In genomic region chr6:36850422-36851129, GRCm38 (mm10) we compare ENCODE assay signal across 8 mouse cellular contexts. TPM values are rescaled to one million over a fixed set of nuclear protein-coding genes. Genes with fewer than 3 reads are reported as not detected.
A peak's percentile ranks its signal among the peaks of the same experiment; 100 is the strongest.
DNase-seq lines count a peak whose midpoint lies in the region; ATAC-seq lines count a peak whose summit lies in the region.

No protein-coding gene starts in this region.

- no peak overlapping the region for H3K4me2 ChIP-seq in forebrain, embryonic 12.5 days
- H3K4me2 ChIP-seq in forebrain, embryonic 11.5 days (ENCODE audit: low read depth, low read length, severe bottlenecking), result no peak overlapping the region
- no peak overlapping the region for H3K4me2 ChIP-seq in embryonic facial prominence, embryonic 14.5 days (ENCODE audit: low read depth, low read length)
- no peak overlapping the region for H3K4me2 ChIP-seq in lung, embryonic 15.5 days

- H3K9me3 ChIP-seq in forebrain, embryonic 12.5 days, result no peaks in the 10 kb centered on the region
- no peaks in the 10 kb centered on the region for H3K9me3 ChIP-seq in forebrain, embryonic 11.5 days (ENCODE audit: control insufficient read depth, low read length)
- no peaks in the 10 kb centered on the region for H3K9me3 ChIP-seq in embryonic facial prominence, embryonic 14.5 days (ENCODE audit: control insufficient read depth, low read length)
- no peaks in the 10 kb centered on the region for H3K9me3 ChIP-seq in lung, embryonic 15.5 days

- no peak overlapping the region for H3K9ac ChIP-seq in forebrain, embryonic 12.5 days
- no peak overlapping the region for H3K9ac ChIP-seq in forebrain, embryonic 11.5 days (ENCODE audit: low read length)
- H3K9ac ChIP-seq in embryonic facial prominence, embryonic 14.5 days (ENCODE audit: low read depth, low read length), result no peak overlapping the region
- no peak overlapping the region for H3K9ac ChIP-seq in lung, embryonic 15.5 days

- 0 out of 2 replicates have a peak overlapping the region, but pooled peaks have one; percentile 21 for H3K27ac ChIP-seq in forebrain, embryonic 12.5 days
- H3K27ac ChIP-seq in forebrain, embryonic 11.5 days (ENCODE audit: low read depth, low read length), result no peak overlapping the region
- peak overlapping the region; percentile 13; the same call in 1 of the 2 replicates for H3K27ac ChIP-seq in embryonic facial prominence, embryonic 14.5 days (replicated peaks; ENCODE audit: low read depth, low read length)
- no peak overlapping the region for H3K27ac ChIP-seq in lung, embryonic 15.5 days

- DNase-seq in forebrain, embryonic 11.5 days (ENCODE audit: low spot score), result no peak
- peak; percentile 88 for DNase-seq in adrenal gland, adult 2 months
- DNase-seq in embryonic facial prominence, embryonic 14.5 days (ENCODE audit: low spot score), result peak; percentile 58
- DNase-seq in layer of hippocampus, adult 18-20 months (ENCODE audit: low spot score in 2 of 2), result peak; percentile 69 to 85
- DNase-seq in right cerebral cortex, postnatal 4 days, result peak; percentile 81
- no peak for DNase-seq in thymus, postnatal 10 days (ENCODE audit: low spot score in 2 of 2)

- no peaks in the 10 kb centered on the region for H3K4me1 ChIP-seq in forebrain, embryonic 12.5 days
- no peaks in the 10 kb centered on the region for H3K4me1 ChIP-seq in forebrain, embryonic 11.5 days (replicated peaks; ENCODE audit: control insufficient read depth, insufficient read depth, low read length)
- H3K4me1 ChIP-seq in embryonic facial prominence, embryonic 14.5 days (ENCODE audit: control insufficient read depth, insufficient read depth, low read length), result peaks cover 13% of the 10 kb centered on the region
- H3K4me1 ChIP-seq in lung, embryonic 15.5 days, result peaks cover 11% of the 10 kb centered on the region

- H3K27me3 ChIP-seq in forebrain, embryonic 12.5 days, result no peaks in the 10 kb centered on the region
- H3K27me3 ChIP-seq in forebrain, embryonic 11.5 days (ENCODE audit: control insufficient read depth, insufficient read depth, low read length), result no peaks in the 10 kb centered on the region
- H3K27me3 ChIP-seq in embryonic facial prominence, embryonic 14.5 days (replicated peaks; ENCODE audit: control insufficient read depth, insufficient read depth, low read length), result no peaks in the 10 kb centered on the region
- H3K27me3 ChIP-seq in lung, embryonic 15.5 days, result no peaks in the 10 kb centered on the region

- no peak overlapping the region for H3K4me3 ChIP-seq in forebrain, embryonic 12.5 days (replicated peaks)
- no peak overlapping the region for H3K4me3 ChIP-seq in forebrain, embryonic 11.5 days (ENCODE audit: low read depth, low read length)
- no peak overlapping the region for H3K4me3 ChIP-seq in embryonic facial prominence, embryonic 14.5 days (ENCODE audit: low read depth, low read length)
- no peak overlapping the region for H3K4me3 ChIP-seq in lung, embryonic 15.5 days

- no peak for ATAC-seq in forebrain, embryonic 12.5 days (ENCODE audit: low FRiP score)
- no peak for ATAC-seq in forebrain, embryonic 11.5 days (replicated peaks; ENCODE audit: low FRiP score)
- peak; percentile 44; the same call in 1 of the 2 replicates for ATAC-seq in embryonic facial prominence, embryonic 14.5 days (ENCODE audit: low read depth)
- peak; percentile 94 for ATAC-seq in lung, embryonic 15.5 days (ENCODE audit: borderline replicate concordance, extremely low read depth, low FRiP score, low TSS enrichment)

- WGBS in forebrain, embryonic 12.5 days, result 85% methylated on average over 7 of the region's 7 CpGs
- WGBS in forebrain, embryonic 11.5 days, result 86% methylated on average over 7 of the region's 7 CpGs
- WGBS in embryonic facial prominence, embryonic 14.5 days, result 56% methylated on average over 7 of the region's 7 CpGs
- 41% methylated on average over 7 of the region's 7 CpGs for WGBS in lung, embryonic 15.5 days

- no peaks in the 10 kb centered on the region for H3K36me3 ChIP-seq in forebrain, embryonic 12.5 days (replicated peaks)
- H3K36me3 ChIP-seq in forebrain, embryonic 11.5 days (ENCODE audit: control insufficient read depth, insufficient read depth, low read length), result no peaks in the 10 kb centered on the region
- no peaks in the 10 kb centered on the region for H3K36me3 ChIP-seq in embryonic facial prominence, embryonic 14.5 days (ENCODE audit: control insufficient read depth, insufficient read depth, low read length)
- H3K36me3 ChIP-seq in lung, embryonic 15.5 days, result no peaks in the 10 kb centered on the region

RNA-seq across cellular contexts. Expression of gene Ptn, which starts 40.6 kb away (rescaled TPM):
- 310 and 357 TPM in 2 replicates for polyA plus RNA-seq in forebrain, embryonic 12.5 days (2016; fragmentation: Nextera tagmentation; extraction: Ambion mirVana)
- polyA plus RNA-seq in forebrain, embryonic 11.5 days (2014; fragmentation: Nextera tagmentation; extraction: Ambion mirVana), result 188 and 192 TPM in 2 replicates
- total RNA-seq in adrenal gland, adult 2 months (2021), result 10 to 100 TPM; 80.1 to 85.0 TPM
- polyA plus RNA-seq in adrenal gland, adult 2 months (2012; rRNA removed), result 6.1 and 7.0 TPM in 2 replicates
- 858 and 931 TPM in 2 replicates for polyA plus RNA-seq in embryonic facial prominence, embryonic 14.5 days (2014; fragmentation: Nextera tagmentation; extraction: Ambion mirVana)
- total RNA-seq in layer of hippocampus, adult 18-20 months (2021), result 100 to 1,000 TPM; 202 to 229 TPM
- polyA plus RNA-seq in lung, embryonic 15.5 days (2015; fragmentation: Nextera tagmentation; extraction: Ambion mirVana), result 133 and 149 TPM in 2 replicates

Comparison
In these comparisons a context has a peak if more than half of its experiments do, and no peak if none do; other contexts are left out.
1. H3K27ac ChIP-seq: peak in forebrain, embryonic 12.5 days (single experiment) and embryonic facial prominence, embryonic 14.5 days (single experiment); none in forebrain, embryonic 11.5 days (single experiment) and lung, embryonic 15.5 days (single experiment).
2. ATAC-seq: peak in embryonic facial prominence, embryonic 14.5 days (single experiment) and lung, embryonic 15.5 days (single experiment); none in forebrain, embryonic 12.5 days (single experiment) and forebrain, embryonic 11.5 days (single experiment).
3. DNase-seq: peak in adrenal gland, adult 2 months (single experiment), embryonic facial prominence, embryonic 14.5 days (single experiment), layer of hippocampus, adult 18-20 months (2 of 2) and right cerebral cortex, postnatal 4 days (single experiment); none in forebrain, embryonic 11.5 days (single experiment) and thymus, postnatal 10 days (0 of 2).
4. RNA of gene Ptn, which starts 40.6 kb away (polyA plus RNA-seq): 858 to 931 TPM in embryonic facial prominence, embryonic 14.5 days, 310 to 357 TPM in forebrain, embryonic 12.5 days, 188 to 192 TPM in forebrain, embryonic 11.5 days and 133 to 149 TPM in lung, embryonic 15.5 days; 6.1 to 7.0 TPM in adrenal gland, adult 2 months; every median in the first group is over 10 times any median in the second.